Mouse (Mus musculus) hematopoietic stem cell, adult 5-6 weeks (primary cell): Measurements from ENCODE around the gene A830018L16Rik. TPM values are rescaled to one million over a fixed set of nuclear protein-coding genes. Genes with fewer than 3 reads are reported as not detected.
"Not testable (repeated sequence)": the region's sequence is repeated elsewhere in the genome, so short reads cannot be mapped to it uniquely, and the experiment has no call there.

ENCODE experiments used
- ATAC-seq, 2 experiments: fragments of 125-278 bp in 1 of 2; replicated peaks in 1 of 2; 2 replicates each; pipeline ENCODE4 v1.8.0; 2016 to 2017; ENCODE audit warnings: inconsistent platforms in 2 of 2, mild to moderate bottlenecking in 2 of 2, moderate number of reproducible peaks in 2 of 2, low read depth in 1 of 2, moderate TSS enrichment in 1 of 2; ENCODE audit not compliant: low FRiP score in 2 of 2, poor library complexity in 2 of 2, severe bottlenecking in 2 of 2, insufficient read depth in 1 of 2, low TSS enrichment in 1 of 2
- total RNA-seq: library from RNA; stranded (forward); fragments of 172-1452, 232-1000 nt; gene quantifications from 2 replicates; pipeline ENCODE4 v1.2.3, GENCODE M21; 2017

Gene A830018L16Rik
- total RNA-seq: not detected in 2 replicates

DNA sequence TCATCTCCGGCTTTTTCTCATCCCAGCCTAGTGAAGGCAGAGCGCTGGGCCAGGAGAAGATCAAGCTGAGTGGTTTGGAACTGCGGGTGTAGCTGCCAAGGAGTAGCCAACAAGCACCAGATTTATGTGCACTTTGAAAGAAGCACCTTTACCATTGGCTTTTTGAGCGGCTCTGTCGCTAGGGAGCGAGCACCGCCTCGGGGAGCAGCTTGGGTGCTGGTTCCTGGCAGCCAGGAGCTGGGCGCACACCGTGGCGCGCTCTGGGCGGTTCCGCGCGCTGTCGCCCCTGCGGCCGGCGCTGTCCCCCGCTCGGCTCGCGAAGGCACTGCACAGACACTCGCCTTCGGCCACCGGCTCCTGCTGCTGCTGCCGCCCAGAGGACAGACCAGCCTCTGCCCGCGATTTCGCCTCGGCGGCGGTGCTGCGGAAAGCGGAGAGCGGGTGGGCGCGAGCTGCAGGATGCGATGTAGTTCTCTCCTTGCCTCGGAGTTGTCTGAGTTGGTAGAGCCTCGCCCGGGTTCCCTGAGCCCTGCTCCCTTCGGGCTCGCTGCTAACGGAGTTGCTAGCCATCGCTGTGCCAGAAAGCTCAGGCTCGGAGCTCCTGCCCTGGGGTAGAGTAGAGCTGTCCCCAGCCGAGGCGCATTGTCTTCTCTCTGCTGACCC is at the start of gene A830018L16Rik:
Gene A830018L16Rik (plus strand): TSS at position 212 of the 663 bp plus-strand sequence.
- peak; percentile 94 to 95 for ATAC-seq

- no peak for ATAC-seq
Observed at GRCm38 (mm10) chr1:11385846-11386245, 28.1 kb upstream of the A830018L16Rik start.

DNA sequence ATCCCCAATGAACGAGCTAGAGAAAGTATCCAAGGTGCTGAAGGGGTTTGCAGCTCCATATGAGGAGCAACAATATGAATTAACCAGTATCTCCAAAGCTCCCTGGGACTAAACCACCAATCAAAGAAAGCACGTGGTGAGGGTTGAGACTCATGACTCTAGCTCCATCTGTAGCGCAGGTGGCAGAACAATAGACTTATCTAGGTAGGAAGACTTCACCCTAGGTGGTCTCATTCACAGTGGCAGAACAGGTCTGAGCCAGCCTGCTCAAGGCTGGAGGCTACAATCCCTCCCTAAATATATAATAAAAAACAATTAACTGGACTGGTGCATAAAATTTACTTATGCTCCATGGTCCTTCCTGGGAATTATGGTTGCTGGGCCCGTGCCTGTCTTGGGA is 18.5 kb upstream of the A830018L16Rik start:
- no peak for ATAC-seq

DNA sequence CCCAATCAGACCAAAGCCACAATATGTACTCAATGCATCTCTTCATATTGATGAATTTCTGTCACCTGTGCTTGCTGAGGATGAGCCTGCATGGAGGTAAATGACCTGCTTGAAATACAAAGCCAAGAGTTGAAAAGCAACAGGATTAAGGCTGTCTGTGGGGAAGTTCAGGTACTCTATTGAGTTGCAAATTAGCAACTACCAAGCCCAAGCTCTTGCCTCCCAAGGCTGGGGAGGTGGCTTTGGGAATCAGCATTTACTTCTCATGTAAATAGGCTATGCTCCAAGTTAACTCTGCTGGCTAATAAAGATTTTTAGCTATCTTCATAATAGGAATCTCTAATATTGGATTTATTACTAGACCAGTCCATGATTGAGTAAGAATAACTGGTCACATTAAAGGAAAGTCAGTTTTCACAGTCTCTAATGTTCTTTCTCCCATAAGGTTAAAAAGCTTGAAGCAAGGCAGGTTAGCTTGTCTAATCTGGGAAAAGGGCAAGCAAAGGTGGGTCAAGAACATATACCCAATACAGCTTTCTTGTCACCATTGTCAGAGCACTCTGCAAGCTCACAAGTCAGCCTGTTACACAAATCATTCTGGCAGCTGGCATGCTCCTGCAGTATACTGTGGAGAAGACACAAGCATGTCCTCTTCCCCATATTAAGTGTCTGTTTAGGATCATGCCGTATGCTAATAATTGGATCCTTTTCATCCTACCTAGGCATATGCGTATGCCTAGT is 17.7 kb upstream of the A830018L16Rik start:
- no peak for ATAC-seq

DNA sequence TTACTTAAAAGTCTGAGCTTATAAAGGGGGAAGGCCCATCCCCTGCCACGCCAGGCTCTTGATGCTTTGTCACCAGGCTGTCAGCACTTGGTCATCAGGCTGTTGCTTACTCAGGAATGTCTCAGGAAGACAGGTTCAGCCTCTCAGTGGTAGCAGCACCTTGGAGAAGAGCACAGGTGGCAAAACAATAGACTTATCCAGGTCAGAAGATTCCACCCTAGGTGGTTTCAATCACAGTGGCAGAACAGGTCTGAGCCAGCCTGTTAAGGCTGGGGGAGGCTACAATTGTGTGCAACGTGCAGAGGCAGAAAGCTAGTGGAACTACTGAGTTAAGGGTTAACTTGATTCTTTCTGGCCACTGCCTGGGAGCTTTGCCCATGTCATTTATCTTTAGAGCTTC is 12.7 kb upstream of the A830018L16Rik start:
- no peak for ATAC-seq

DNA sequence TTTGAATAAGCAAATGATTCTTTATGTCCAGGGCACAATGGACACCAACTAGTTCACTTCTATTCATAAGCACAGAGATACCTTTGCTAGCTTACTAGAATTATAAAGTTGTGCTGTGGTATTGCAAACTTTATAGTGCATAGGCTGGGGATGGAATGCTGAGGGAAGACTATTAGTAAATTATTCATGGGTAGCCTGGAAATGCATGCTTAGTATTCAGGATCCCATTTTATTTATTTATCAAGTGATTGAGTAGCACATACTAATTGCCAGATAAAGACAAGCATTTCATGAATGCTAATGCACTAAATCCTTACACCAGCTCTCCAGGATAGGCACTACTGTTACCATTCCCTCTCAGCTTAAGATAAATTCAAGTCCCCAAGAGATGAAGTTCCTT is 8.4 kb upstream of the A830018L16Rik start:
- no peak for ATAC-seq

DNA sequence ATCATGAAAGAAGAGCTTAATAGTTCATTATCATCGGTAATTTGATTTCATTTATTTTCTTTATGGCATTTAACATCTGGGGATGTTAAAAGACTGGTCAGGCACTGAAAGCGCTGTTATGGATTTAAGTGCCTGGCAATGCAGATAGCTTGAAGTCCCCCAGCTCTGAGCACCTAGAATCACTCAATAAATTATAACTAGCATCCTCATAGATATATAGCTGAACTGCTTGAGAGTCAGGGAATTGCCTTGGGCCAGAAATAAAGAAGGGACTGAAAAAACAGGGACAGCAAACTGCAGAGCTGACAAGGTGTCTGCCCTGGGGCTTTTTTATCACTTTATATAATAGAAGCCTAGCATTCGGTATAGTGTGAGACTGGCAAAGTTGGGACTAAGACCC is 7.9 kb upstream of the A830018L16Rik start:
- ATAC-seq: no peak

DNA sequence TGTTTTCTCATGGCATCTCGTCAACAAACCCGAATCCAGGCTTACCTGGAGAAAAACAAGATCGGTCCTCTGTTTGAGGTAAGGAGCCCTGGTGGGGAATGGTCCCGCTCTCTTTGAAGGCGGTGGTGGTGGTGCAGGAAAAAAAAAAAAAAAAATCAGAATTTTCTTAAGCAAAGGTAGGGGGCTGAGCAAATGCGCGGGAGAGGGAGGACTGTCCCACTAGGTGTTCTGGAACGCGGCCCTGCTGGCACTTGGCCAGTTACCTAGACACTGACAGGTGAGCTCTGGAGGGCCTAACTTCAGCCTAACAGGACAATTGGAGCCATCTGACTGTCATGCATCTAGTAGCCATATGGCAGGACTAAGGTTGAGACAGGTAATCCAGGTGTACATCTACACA is 655 bp downstream of the A830018L16Rik start:
- ATAC-seq: no peak

GRCm38 (mm10) chr1:11427310-11427709 is 13.4 kb downstream of the A830018L16Rik start:
- ATAC-seq: no peak

GRCm38 (mm10) chr1:11458353-11458752 is 44.4 kb downstream of the A830018L16Rik start:
- no peak for ATAC-seq

DNA sequence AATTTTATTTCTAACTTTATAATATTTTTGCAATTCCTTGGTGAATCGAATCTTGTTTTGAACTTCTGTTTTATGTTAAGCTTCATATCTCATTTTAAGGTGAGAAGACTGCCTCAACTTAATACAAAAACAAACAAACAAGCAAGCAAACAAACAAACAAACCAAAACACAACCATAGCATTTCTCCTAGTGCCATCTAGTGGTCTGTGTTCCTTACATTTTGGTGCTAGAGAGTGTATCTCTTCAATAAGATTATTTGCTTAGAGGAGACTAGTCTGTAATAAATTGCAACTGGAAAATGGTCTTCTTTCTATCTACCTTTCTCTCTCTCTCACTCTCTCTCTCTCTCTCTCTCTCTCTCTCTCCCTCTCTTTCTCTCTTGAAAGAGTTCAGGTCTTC is 52.4 kb downstream of the A830018L16Rik start:
- ATAC-seq: no peak

DNA sequence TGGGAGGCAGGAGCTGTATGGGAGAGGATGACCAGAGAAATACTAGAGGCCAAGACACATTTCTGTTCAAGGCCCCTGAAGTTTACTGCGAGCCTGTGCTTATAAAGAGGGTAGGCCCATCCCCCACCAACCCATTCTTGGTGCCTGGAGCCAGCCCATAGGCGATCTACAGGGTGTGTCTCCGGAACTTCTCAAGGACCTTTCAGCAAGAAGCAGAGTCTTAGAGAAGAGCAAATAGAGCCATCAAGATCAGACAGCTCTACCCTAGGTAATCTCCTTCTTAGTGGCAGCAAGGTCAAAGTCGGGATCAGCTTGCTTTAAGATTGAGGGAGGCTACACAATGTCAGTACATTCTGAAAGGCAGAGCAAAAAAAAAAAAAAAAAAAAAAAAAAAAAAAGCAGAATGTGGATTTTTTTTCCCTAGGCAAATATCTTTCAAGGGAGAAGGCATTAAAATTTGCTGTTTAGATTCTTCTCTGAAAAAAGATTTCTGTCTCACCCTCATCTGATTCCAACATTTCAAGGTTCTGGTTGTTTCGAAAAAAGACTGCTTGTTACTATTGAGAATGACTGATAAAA is 53.2 kb downstream of the A830018L16Rik start:
- no peak for ATAC-seq

DNA sequence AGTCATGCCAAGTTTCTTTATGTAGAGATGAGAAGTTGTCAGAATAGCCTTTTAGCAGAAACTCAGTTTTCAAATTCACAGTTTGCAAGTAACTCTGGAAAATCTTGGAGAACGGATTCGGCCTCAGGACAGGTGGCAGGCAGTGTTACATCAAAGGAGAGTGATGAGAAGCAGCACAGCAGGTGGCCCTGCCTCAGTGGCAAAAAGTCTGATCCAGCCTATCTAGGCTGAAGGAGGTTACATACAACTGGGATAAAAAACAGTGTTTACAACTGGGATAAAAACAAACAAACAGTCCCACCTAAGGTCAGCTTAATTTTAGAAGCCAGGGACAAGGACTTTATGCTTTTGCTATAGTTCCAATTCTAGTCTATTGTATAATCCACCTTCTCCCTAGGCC is 79.0 kb downstream of the A830018L16Rik start:
- no peak for ATAC-seq

GRCm38 (mm10) chr1:11501556-11501955 is 87.7 kb downstream of the A830018L16Rik start:
- no peak for ATAC-seq

GRCm38 (mm10) chr1:11549810-11550209 is 135.9 kb downstream of the A830018L16Rik start:
- not testable (repeated sequence) for ATAC-seq

GRCm38 (mm10) chr1:11565309-11565708 is 151.4 kb downstream of the A830018L16Rik start:
- no peak for ATAC-seq

DNA sequence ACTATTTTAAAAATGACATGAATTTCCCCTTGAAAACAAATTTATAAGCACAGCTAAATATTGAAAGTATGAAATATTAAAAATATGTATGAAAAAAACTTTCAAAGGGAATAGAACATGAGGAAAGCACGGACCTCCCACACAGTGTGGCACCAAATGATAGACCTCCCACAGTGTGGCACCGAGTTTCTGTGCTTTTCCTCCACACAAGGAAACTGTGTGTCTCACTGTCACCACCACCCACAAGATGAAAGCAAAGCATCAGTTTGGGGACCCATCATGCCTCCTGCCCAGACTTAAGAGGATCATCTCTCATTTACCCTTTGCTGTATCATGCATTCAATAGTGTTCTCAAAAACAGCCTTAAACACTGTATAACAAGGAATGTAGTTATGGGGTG is 152.8 kb downstream of the A830018L16Rik start:
- no peak for ATAC-seq

DNA sequence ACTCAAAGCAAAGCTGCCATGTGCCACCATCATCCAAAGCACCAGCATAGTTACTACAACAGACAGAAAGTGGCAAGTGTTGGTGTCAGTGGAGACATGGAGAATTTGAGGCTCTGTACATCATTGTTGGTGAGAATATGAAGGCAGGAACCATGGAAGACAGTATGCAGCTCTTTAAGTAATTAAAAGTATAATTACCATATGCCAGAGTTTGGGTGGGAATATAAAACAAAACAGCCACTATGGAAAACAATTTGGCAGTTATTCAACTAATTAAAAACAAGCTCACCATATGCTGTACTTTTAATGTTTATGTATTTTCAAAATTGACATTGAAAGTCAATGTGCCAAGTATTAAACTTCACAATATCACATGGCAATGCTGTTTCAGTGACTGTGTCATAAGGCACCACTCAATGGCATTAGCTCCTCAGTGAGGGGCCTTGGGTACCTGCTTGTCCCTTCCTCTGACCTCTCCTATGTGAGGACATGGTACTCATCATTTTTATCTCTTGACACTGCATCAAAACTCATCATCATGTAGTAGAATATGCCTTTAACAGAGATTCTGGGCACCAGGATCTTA is 153.5 kb downstream of the A830018L16Rik start:
- no peak for ATAC-seq
